Mouse (Mus musculus) heart, adult 2 months (tissue): ENCODE results near the gene Smtn.

Experiments
- CTCF ChIP-seq: fragments of 200-600 bp; IDR thresholded peaks from 2 replicates; pipeline ENCODE4 v1.8.1; 2022; ENCODE audit warnings: antibody characterized with exemption, mild to moderate bottlenecking, moderate library complexity
- EP300 ChIP-seq: fragments of 200-500 bp; IDR thresholded peaks from 2 replicates; pipeline ENCODE4 v1.6.1; 2011; ENCODE audit warnings: low read depth, low read length, control low read depth; ENCODE audit not compliant: insufficient read depth
- POLR2A ChIP-seq: fragments of 200-500 bp; IDR thresholded peaks from 2 replicates; pipeline ENCODE4 v1.6.1; 2011; ENCODE audit warnings: mild to moderate bottlenecking, low read depth, low read length, control low read depth; ENCODE audit not compliant: insufficient read depth

GRCm38 (mm10) chr11:3572181-3572580, 31.8 kb upstream of the Smtn start:
- TF ChIP-seq CTCF (no peak), POLR2A (no peak), EP300 (no peak)
